Mouse (Mus musculus): ENCODE data around the gene Scrt2.
A peak's percentile ranks its signal among the peaks of the same experiment; 100 is the strongest.
"Not testable (repeated sequence)": the region's sequence is repeated elsewhere in the genome, so short reads cannot be mapped to it uniquely, and the experiment has no call there.

Gene Scrt2

GRCm38 (mm10) chr2:152080685-152081541 lies at the start of gene Scrt2:
Scrt2 (plus strand) TSS chr2:152081529.
- peak; percentile 21 for DNase-seq

GRCm38 (mm10) chr2:152040101-152040500 lies 41.2 kb upstream of the Scrt2 start:
- DNase-seq, result no peak

- DNase-seq, result no peak
Measured at GRCm38 (mm10) chr2:152047116-152048002, 34.0 kb upstream of the Scrt2 start.

GRCm38 (mm10) chr2:152048003-152048980 lies 33.0 kb upstream of the Scrt2 start:
- no peak for DNase-seq

- DNase-seq, result peak; percentile 12
Measured at GRCm38 (mm10) chr2:152048981-152049441, 32.3 kb upstream of the Scrt2 start.

GRCm38 (mm10) chr2:152049611-152050270 lies 31.6 kb upstream of the Scrt2 start:
- no peak for DNase-seq

GRCm38 (mm10) chr2:152050316-152050715 lies 31.0 kb upstream of the Scrt2 start:
- no peak for DNase-seq

GRCm38 (mm10) chr2:152051985-152052384 lies 29.3 kb upstream of the Scrt2 start:
- no peak for DNase-seq

GRCm38 (mm10) chr2:152055406-152055805 lies 25.9 kb upstream of the Scrt2 start:
- DNase-seq, result no peak

- DNase-seq, result no peak
Measured at GRCm38 (mm10) chr2:152056368-152057251, 24.7 kb upstream of the Scrt2 start.

GRCm38 (mm10) chr2:152057252-152057563 lies 24.1 kb upstream of the Scrt2 start:
- DNase-seq, result no peak

- DNase-seq, result not testable (repeated sequence)
Measured at GRCm38 (mm10) chr2:152062817-152063216, 18.5 kb upstream of the Scrt2 start.

GRCm38 (mm10) chr2:152068660-152069433 lies 12.5 kb upstream of the Scrt2 start:
- DNase-seq, result no peak

GRCm38 (mm10) chr2:152069434-152069786 lies 11.9 kb upstream of the Scrt2 start:
- DNase-seq, result no peak

GRCm38 (mm10) chr2:152069941-152070340 lies 11.4 kb upstream of the Scrt2 start:
- DNase-seq, result no peak

- no peak for DNase-seq
Measured at GRCm38 (mm10) chr2:152074521-152074920, 6.8 kb upstream of the Scrt2 start.

GRCm38 (mm10) chr2:152075294-152075889 lies 5.9 kb upstream of the Scrt2 start:
- DNase-seq, result no peak

- DNase-seq, result no peak
Measured at GRCm38 (mm10) chr2:152077337-152077736, 4.0 kb upstream of the Scrt2 start.

GRCm38 (mm10) chr2:152081641-152082448 lies 516 bp downstream of the Scrt2 start:
- peak; percentile 78 for DNase-seq
